Mouse (Mus musculus): ENCODE measurements at regions not wholly inside any gene's neighbourhood (a gene's known extent, or its start where the extent isn't known, plus 50 kb on each side); places are given as distances from the start of the nearest gene placed in this dataset.

GRCm38 (mm10) chr3:124227701-124228100 is 93.0 kb upstream of the Tram1l1 start:
- H3K9ac ChIP-seq: no peak overlapping the region
- H3K27ac ChIP-seq: no peak overlapping the region
- H3K27me3 ChIP-seq: no peaks in the 10 kb centered on the region
- no peak overlapping the region for H3K4me3 ChIP-seq
- no peaks in the 10 kb centered on the region for H3K9me3 ChIP-seq (replicated peaks)
- H3K4me2 ChIP-seq (replicated peaks): no peak overlapping the region
- H3K4me1 ChIP-seq: no peaks in the 10 kb centered on the region
- no peaks in the 10 kb centered on the region for H3K36me3 ChIP-seq
- no peak for ATAC-seq (ENCODE audit: low FRiP score)

GRCm38 (mm10) chr3:124240936-124241733 is 79.5 kb upstream of the Tram1l1 start:
- 0 out of 2 replicates have a peak, but pooled peaks have one; percentile 40 for ATAC-seq (ENCODE audit: low FRiP score)
- Histone ChIP-seq H3K4me1 (no peaks in the 10 kb centered on the region), H3K27me3 (no peaks in the 10 kb centered on the region), H3K4me3 (no peak overlapping the region), H3K27ac (no peak overlapping the region), H3K36me3 (no peaks in the 10 kb centered on the region), H3K9me3 (replicated peaks) (no peaks in the 10 kb centered on the region), H3K9ac (no peak overlapping the region), H3K4me2 (replicated peaks) (no peak overlapping the region)
- WGBS: 78% methylated on average over 5 of the region's 5 CpGs

GRCm38 (mm10) chr3:124241734-124242006 is 79.0 kb upstream of the Tram1l1 start:
- Histone ChIP-seq H3K9ac (no peak overlapping the region), H3K9me3 (replicated peaks) (no peaks in the 10 kb centered on the region), H3K27me3 (no peaks in the 10 kb centered on the region), H3K27ac (no peak overlapping the region), H3K4me1 (no peaks in the 10 kb centered on the region), H3K36me3 (no peaks in the 10 kb centered on the region), H3K4me3 (no peak overlapping the region), H3K4me2 (replicated peaks) (no peak overlapping the region)
- 0 out of 2 replicates have a peak, but pooled peaks have one; percentile 8 for ATAC-seq (ENCODE audit: low FRiP score)
- 97% methylated on average over 1 of the region's 1 CpGs for WGBS

GRCm38 (mm10) chr3:124262150-124262549 is 58.5 kb upstream of the Tram1l1 start:
- Histone ChIP-seq H3K4me2 (replicated peaks) (no peak overlapping the region), H3K27ac (no peak overlapping the region), H3K4me3 (no peak overlapping the region), H3K36me3 (no peaks in the 10 kb centered on the region), H3K27me3 (no peaks in the 10 kb centered on the region), H3K4me1 (no peaks in the 10 kb centered on the region), H3K9ac (no peak overlapping the region), H3K9me3 (replicated peaks) (no peaks in the 10 kb centered on the region)
- peak; percentile 34; the same call in 1 of the 2 replicates for ATAC-seq (ENCODE audit: low FRiP score)
- 30% methylated on average over 3 of the region's 3 CpGs for WGBS

- no peaks in the 10 kb centered on the region for H3K4me1 ChIP-seq
- WGBS: 76% methylated on average over 5 of the region's 5 CpGs
- peak; percentile 47; the same call in 1 of the 2 replicates for ATAC-seq (ENCODE audit: low FRiP score)
Measured at GRCm38 (mm10) chr3:124266821-124267220, 53.8 kb upstream of the Tram1l1 start.

GRCm38 (mm10) chr3:124270506-124270905 is 50.1 kb upstream of the Tram1l1 start:
- no peaks in the 10 kb centered on the region for H3K27me3 ChIP-seq
- H3K9me3 ChIP-seq (replicated peaks): no peaks in the 10 kb centered on the region
- ATAC-seq (ENCODE audit: low FRiP score): no peak
- H3K27ac ChIP-seq: no peak overlapping the region
- H3K4me1 ChIP-seq: no peaks in the 10 kb centered on the region
- H3K4me3 ChIP-seq: no peak overlapping the region
- no peak overlapping the region for H3K4me2 ChIP-seq (replicated peaks)
- WGBS: 62% methylated on average over 5 of the region's 5 CpGs
- H3K36me3 ChIP-seq: no peaks in the 10 kb centered on the region
- no peak overlapping the region for H3K9ac ChIP-seq

More at GRCm38 (mm10) chr3:124266821-124267220, 53.8 kb upstream of the Tram1l1 start:
- Histone ChIP-seq H3K9ac (no peak overlapping the region), H3K4me3 (no peak overlapping the region), H3K27me3 (no peaks in the 10 kb centered on the region), H3K27ac (no peak overlapping the region), H3K36me3 (no peaks in the 10 kb centered on the region), H3K4me2 (replicated peaks) (no peak overlapping the region), H3K9me3 (replicated peaks) (no peaks in the 10 kb centered on the region)
